Mouse (Mus musculus) embryonic fibroblast, embryonic 13.5 days (primary cell): ENCODE data around the gene Washc3.

Source experiments
- CTCF ChIP-seq: IDR thresholded peaks from 2 replicates; pipeline ENCODE4 v1.5.1; 2011; ENCODE audit warnings: mild to moderate bottlenecking, control low read depth, low read length, moderate library complexity, borderline replicate concordance; ENCODE audit not compliant: insufficient read depth
- POLR2A ChIP-seq: IDR thresholded peaks from 2 replicates; pipeline ENCODE4 v1.6.1; 2011; ENCODE audit warnings: low read depth, mild to moderate bottlenecking, control low read depth, low read length, moderate library complexity

- TF ChIP-seq POLR2A (no peak), CTCF (no peak)
Observed at GRCm38 (mm10) chr10:88284343-88284990, 83.6 kb downstream of the Washc3 start.
